Comparison of ENCODE assay signal across 22 mouse cellular contexts in genomic region chr14:7986913-7987312, GRCm38 (mm10). TPM values are rescaled to one million over a fixed set of nuclear protein-coding genes. Genes with fewer than 3 reads are reported as not detected.
"Had no signal": no experiment of that assay in that cellular context is flagged by ENCODE, and none has a peak within 500 bp of the region (broad histone marks: within the 10 kb centered on the region; RNA-seq: fewer than 3 reads in every experiment).

No protein-coding gene starts in this region.

- H3K4me3 ChIP-seq: limb, embryonic 10.5 days; midbrain, embryonic 10.5 days; neural tube, embryonic 13.5 days had no signal

- H3K4me2 ChIP-seq: neural tube, embryonic 13.5 days had no signal

- H3K27me3 ChIP-seq: neural tube, embryonic 13.5 days had no signal

- H3K27ac ChIP-seq: limb, embryonic 10.5 days; liver, embryonic 14.5 days; macrophage; midbrain, embryonic 10.5 days; neural tube, embryonic 13.5 days had no signal

- H3K9ac ChIP-seq: liver, embryonic 14.5 days; neural tube, embryonic 13.5 days had no signal

- H3K36me3 ChIP-seq: limb, embryonic 10.5 days; midbrain, embryonic 10.5 days; neural tube, embryonic 13.5 days had no signal

- H3K4me1 ChIP-seq: limb, embryonic 10.5 days; neural tube, embryonic 13.5 days had no signal

- DNase-seq: kidney, adult 8-10 months; kidney, postnatal 36 days; lung, adult 2 months; lung, postnatal 14 days; midbrain, embryonic 14.5 days; right cerebral cortex, postnatal 14 days; thymus, adult 18-20 months; thymus, postnatal 14 days had no signal

- ATAC-seq: inflammation-experienced regulatory T-cells, adult 6 months; intestine, postnatal 0 days had no signal

- H3K9me3 ChIP-seq: limb, embryonic 10.5 days; midbrain, embryonic 10.5 days; neural tube, embryonic 13.5 days had no signal

RNA-seq across cellular contexts. Expression of gene Dnase1l3, which starts 7.5 kb away (rescaled TPM):
- total RNA-seq: layer of hippocampus, postnatal 14 days; left cerebral cortex, adult 18-20 months; left cerebral cortex, postnatal 14 days had no signal
- polyA plus RNA-seq: limb, embryonic 10.5 days; midbrain, embryonic 10.5 days had no signal

RNA-seq across cellular contexts. Expression of gene Gm45521, which starts 29.8 kb away (rescaled TPM):
- total RNA-seq: layer of hippocampus, adult 18-20 months; layer of hippocampus, postnatal 14 days; left cerebral cortex, adult 18-20 months; left cerebral cortex, postnatal 14 days had no signal
- polyA plus RNA-seq: inflammation-experienced regulatory T-cells, adult 6 months; intestine, postnatal 0 days; kidney, embryonic 16.5 days; limb, embryonic 10.5 days; limb, embryonic 14.5 days; liver, embryonic 14.5 days; lung, adult 2 months; macrophage; midbrain, embryonic 14.5 days; stomach, embryonic 14.5 days had no signal
